Mouse (Mus musculus) heart, embryonic 16.5 days (tissue): Measurements from ENCODE around the gene Dcun1d2. TPM values are rescaled to one million over a fixed set of nuclear protein-coding genes. Genes with fewer than 3 reads are reported as not detected.

Experiments
- ATAC-seq: fragments of 200-750 bp; cut with Nextera tagmentation; replicated peaks from 2 replicates; pipeline ENCODE4 v1.8.0; 2017; ENCODE audit warnings: moderate number of reproducible peaks; ENCODE audit not compliant: insufficient read depth, low FRiP score; ENCODE audit errors: extremely low read depth
- H3K27ac ChIP-seq: fragments of 300-500 bp; sonication (generic); 2 replicates; pipeline ENCODE4 v1.5.1; 2014; ENCODE audit warnings: mild to moderate bottlenecking, low read length, control low read depth, moderate library complexity
- H3K27me3 ChIP-seq: fragments of 300-500 bp; sonication (generic); 2 replicates; pipeline ENCODE4 v1.6.1; 2014; ENCODE audit warnings: low read length, mixed read lengths; ENCODE audit not compliant: control insufficient read depth, insufficient read depth
- H3K36me3 ChIP-seq: fragments of 300-500 bp; sonication (generic); 2 replicates; pipeline ENCODE4 v1.6.1; 2014; ENCODE audit not compliant: control insufficient read depth, insufficient read depth
- H3K4me1 ChIP-seq: fragments of 300-500 bp; sonication (generic); 2 replicates; pipeline ENCODE4 v1.6.1; 2014; ENCODE audit warnings: low read length, mixed read lengths; ENCODE audit not compliant: control insufficient read depth, insufficient read depth
- H3K4me2 ChIP-seq: fragments of 300-500 bp; sonication (generic); 2 replicates; pipeline ENCODE4 v1.6.1; 2014; ENCODE audit warnings: low read depth, mild to moderate bottlenecking, control low read depth, low read length
- H3K4me3 ChIP-seq: fragments of 300-500 bp; sonication (generic); 2 replicates; pipeline ENCODE4 v1.5.1; 2014; ENCODE audit warnings: mild to moderate bottlenecking, control low read depth, low read length
- H3K9ac ChIP-seq: fragments of 300-500 bp; sonication (generic); 2 replicates; pipeline ENCODE4 v1.6.1; 2014; ENCODE audit warnings: low read length, control low read depth
- H3K9me3 ChIP-seq: fragments of 300-500 bp; sonication (generic); replicated peaks from 2 replicates; pipeline ENCODE4 v1.6.1; 2016; ENCODE audit warnings: low read length; ENCODE audit not compliant: control insufficient read depth
- WGBS: fragments of 180-500 bp; shearing (Covaris S2); extraction: QIAGEN DNeasy Blood & Tissue Kit; methylation state at CpG from one replicate; pipeline ENCODE4 v1.1.7; 2014; 5-methylcytosine and 5-hydroxymethylcytosine counted together
- polyA plus RNA-seq: library from polyadenylated mRNA; unstranded; fragments of >200 nt; fragmentation: Nextera tagmentation; extraction: Ambion mirVana; gene quantifications from 2 replicates; pipeline ENCODE4 v1.2.1, GENCODE M21; 2015

The Dcun1d2 gene
- polyA plus RNA-seq, 1 experiment from 2014 or later = 32.6 TPM

GRCm38 (mm10) chr8:13276941-13277447 lies 10.9 kb downstream of the Dcun1d2 start:
- peaks cover 11% of the 10 kb centered on the region for H3K36me3 ChIP-seq
- 0 out of 2 replicates have a peak, but pooled peaks cover under 1% of the 10 kb centered on the region for H3K4me1 ChIP-seq
- no peak for ATAC-seq
- H3K9me3 ChIP-seq = no peaks in the 10 kb centered on the region
- no peak overlapping the region for H3K4me2 ChIP-seq
- 79% methylated on average over 5 of the region's 5 CpGs for WGBS
- H3K4me3 ChIP-seq = no peak overlapping the region
- no peak overlapping the region for H3K27ac ChIP-seq
- no peaks in the 10 kb centered on the region for H3K27me3 ChIP-seq
- H3K9ac ChIP-seq = no peak overlapping the region

- Histone ChIP-seq H3K4me3 (no peak overlapping the region), H3K4me2 (no peak overlapping the region), H3K9ac (no peak overlapping the region), H3K27me3 (no peaks in the 10 kb centered on the region), H3K9me3 (no peaks in the 10 kb centered on the region), H3K36me3 (peaks cover 23% of the 10 kb centered on the region), H3K4me1 (no peaks in the 10 kb centered on the region), H3K27ac (no peak overlapping the region)
- ATAC-seq = no peak
- WGBS = 79% methylated on average over 5 of the region's 5 CpGs
These were observed 15.1 kb downstream of the Dcun1d2 start for GRCm38 (mm10) chr8:13272834-13273233.

GRCm38 (mm10) chr8:13267566-13267965 lies 20.4 kb downstream of the Dcun1d2 start:
- H3K4me2 ChIP-seq = no peak overlapping the region
- H3K9me3 ChIP-seq = no peaks in the 10 kb centered on the region
- no peak for ATAC-seq
- H3K4me1 ChIP-seq = no peaks in the 10 kb centered on the region
- no peaks in the 10 kb centered on the region for H3K27me3 ChIP-seq
- H3K36me3 ChIP-seq = peaks cover 22% of the 10 kb centered on the region
- WGBS = 51% methylated on average over 2 of the region's 2 CpGs
- H3K4me3 ChIP-seq = no peak overlapping the region
- no peak overlapping the region for H3K9ac ChIP-seq
- no peak overlapping the region for H3K27ac ChIP-seq

- Histone ChIP-seq H3K36me3 (peaks cover 12% of the 10 kb centered on the region; the same call in 1 of the 2 replicates), H3K4me1 (no peaks in the 10 kb centered on the region), H3K9ac (no peak overlapping the region), H3K27me3 (no peaks in the 10 kb centered on the region), H3K4me3 (no peak overlapping the region), H3K9me3 (no peaks in the 10 kb centered on the region), H3K4me2 (no peak overlapping the region), H3K27ac (no peak overlapping the region)
- 65% methylated on average over 3 of the region's 3 CpGs for WGBS
- no peak for ATAC-seq
These were observed 24.6 kb downstream of the Dcun1d2 start for GRCm38 (mm10) chr8:13263376-13263775.

- Histone ChIP-seq H3K9ac (peak within 1 kb of the TSS; percentile 78), H3K4me1 (peaks cover 21% of the 10 kb centered on the region), H3K4me2 (peak within 1 kb of the TSS; percentile 62), H3K27me3 (no peaks in the 10 kb centered on the region), H3K4me3 (peak within 1 kb of the TSS; percentile 66), H3K36me3 (peaks cover 23% of the 10 kb centered on the region), H3K9me3 (no peaks in the 10 kb centered on the region), H3K27ac (peak within 1 kb of the TSS; percentile 98)
- ATAC-seq = peak; percentile 91
- 14% methylated on average over 8 of the region's 8 CpGs for WGBS
These were observed 33.9 kb downstream of the Dcun1d2 start, which contains the start of gene Adprhl1 for GRCm38 (mm10) chr8:13254019-13254418. Gene Adprhl1 (minus strand): TSS chr8:13254162.

- 44% methylated on average over 5 of the region's 5 CpGs for WGBS
- Histone ChIP-seq H3K9ac (peak overlapping the region; percentile 78), H3K27me3 (no peaks in the 10 kb centered on the region), H3K36me3 (peaks cover 20% of the 10 kb centered on the region), H3K27ac (peak overlapping the region; percentile 98), H3K4me2 (peak overlapping the region; percentile 62), H3K4me1 (peaks cover 21% of the 10 kb centered on the region), H3K4me3 (peak overlapping the region; percentile 66), H3K9me3 (no peaks in the 10 kb centered on the region)
- ATAC-seq = 0 out of 2 replicates have a peak, but pooled peaks have one; percentile 24
These were observed 34.5 kb downstream of the Dcun1d2 start for GRCm38 (mm10) chr8:13253413-13253812.

GRCm38 (mm10) chr8:13252837-13253236 lies 35.1 kb downstream of the Dcun1d2 start:
- H3K9me3 ChIP-seq = no peaks in the 10 kb centered on the region
- H3K9ac ChIP-seq = peak overlapping the region; percentile 78
- peak overlapping the region; percentile 66 for H3K4me3 ChIP-seq
- H3K27me3 ChIP-seq = no peaks in the 10 kb centered on the region
- H3K27ac ChIP-seq = peak overlapping the region; percentile 98
- peak overlapping the region; percentile 62 for H3K4me2 ChIP-seq
- ATAC-seq = peak; percentile 78
- H3K4me1 ChIP-seq = peaks cover 21% of the 10 kb centered on the region
- peaks cover 22% of the 10 kb centered on the region; the same call in 1 of the 2 replicates for H3K36me3 ChIP-seq
- WGBS = 40% methylated on average over 13 of the region's 13 CpGs

GRCm38 (mm10) chr8:13244343-13244880 lies 43.5 kb downstream of the Dcun1d2 start:
- H3K9ac ChIP-seq = peak overlapping the region; percentile 13; the same call in 1 of the 2 replicates

More at GRCm38 (mm10) chr8:13244343-13244880, 43.5 kb downstream of the Dcun1d2 start:
- Histone ChIP-seq H3K9me3 (no peaks in the 10 kb centered on the region), H3K27ac (peak overlapping the region; percentile 63), H3K27me3 (no peaks in the 10 kb centered on the region), H3K4me3 (no peak overlapping the region), H3K4me1 (peaks cover 21% of the 10 kb centered on the region), H3K4me2 (no peak overlapping the region), H3K36me3 (peaks cover 36% of the 10 kb centered on the region)
- no peak for ATAC-seq
- WGBS = 62% methylated on average over 11 of the region's 11 CpGs
